Comparison of ENCODE assay signal across 21 mouse cellular contexts in genomic region chr14:56903039-56903438, GRCm38 (mm10). TPM values are rescaled to one million over a fixed set of nuclear protein-coding genes. Genes with fewer than 3 reads are reported as not detected.
DNase-seq lines count a peak whose midpoint lies in the region; ATAC-seq and TF ChIP-seq lines count a peak whose summit lies in the region.
"Had no signal": no experiment of that assay in that cellular context is flagged by ENCODE, and none has a peak within 500 bp of the region (broad histone marks: within the 10 kb centered on the region; RNA-seq: fewer than 3 reads in every experiment).

No protein-coding gene starts in this region.

- H3K36me3 ChIP-seq in liver, adult 2 months (ENCODE audit: control insufficient read depth, insufficient read depth, low read length), result peaks cover 19% of the 10 kb centered on the region
- H3K36me3 ChIP-seq in liver, embryonic 11.5 days (ENCODE audit: control insufficient read depth, insufficient read depth, low read length), result peaks cover 14% of the 10 kb centered on the region; the same call in 1 of the 2 replicates
- no peaks in the 10 kb centered on the region for H3K36me3 ChIP-seq in testis, adult 2 months (ENCODE audit: control insufficient read depth, insufficient read depth, low read length)
- H3K36me3 ChIP-seq in forebrain, embryonic 10.5 days (replicated peaks), result peaks cover 84% of the 10 kb centered on the region
- H3K36me3 ChIP-seq in neural tube, embryonic 15.5 days, result peaks cover 20% of the 10 kb centered on the region; the same call in 1 of the 2 replicates

- H3K9ac ChIP-seq in liver, adult 2 months (ENCODE audit: low read depth, low read length), result no peak overlapping the region
- no peak overlapping the region for H3K9ac ChIP-seq in liver, embryonic 11.5 days (ENCODE audit: low read depth, low read length)
- H3K9ac ChIP-seq in neural tube, embryonic 15.5 days (replicated peaks), result no peak overlapping the region
- H3K9ac ChIP-seq: embryonic facial prominence, embryonic 12.5 days; forebrain, embryonic 12.5 days; heart, embryonic 15.5 days; hindbrain, embryonic 13.5 days had no signal

- H3K4me3 ChIP-seq in liver, adult 2 months (ENCODE audit: insufficient read depth, low read depth, low read length), result no peak overlapping the region
- H3K4me3 ChIP-seq in liver, embryonic 11.5 days (ENCODE audit: low read depth, low read length), result no peak overlapping the region
- H3K4me3 ChIP-seq in testis, adult 2 months (ENCODE audit: control insufficient read depth, low read depth, low read length), result no peak overlapping the region
- no peak overlapping the region for H3K4me3 ChIP-seq in forebrain, embryonic 10.5 days
- H3K4me3 ChIP-seq in neural tube, embryonic 15.5 days (replicated peaks), result no peak overlapping the region
- H3K4me3 ChIP-seq: embryonic facial prominence, embryonic 12.5 days; forebrain, embryonic 12.5 days; heart, adult 2 months; heart, embryonic 15.5 days; hindbrain, embryonic 13.5 days had no signal

- DNase-seq in liver, adult 2 months (ENCODE audit: extremely low read depth, low read depth, low spot score), result peak; percentile 41
- DNase-seq in liver, embryonic 11.5 days (ENCODE audit: low spot score), result no peak
- DNase-seq in testis, postnatal 10 days (ENCODE audit: low spot score), result no peak
- no peak for DNase-seq in forebrain, embryonic 10.5 days (ENCODE audit: extremely low spot score, low spot score)
- DNase-seq: adrenal gland, adult 8-10 months; cerebellum, adult 11 months; cerebellum, adult 8-10 months; cerebellum, postnatal 14 days; gastrocnemius, postnatal 10 days; heart, adult 2 months; heart, postnatal 14 days had no signal

- no peak for ATAC-seq in liver, embryonic 11.5 days (replicated peaks; ENCODE audit: low FRiP score)
- peak; percentile 95 for ATAC-seq in megakaryocyte, adult 5-6 weeks (ENCODE audit: poor library complexity, severe bottlenecking)
- ATAC-seq in neural tube, embryonic 15.5 days (ENCODE audit: low FRiP score), result no peak
- ATAC-seq: forebrain, embryonic 16.5 days; hindbrain, postnatal 0 days had no signal

- peaks cover 10% of the 10 kb centered on the region for H3K4me1 ChIP-seq in liver, adult 2 months (ENCODE audit: control insufficient read depth, insufficient read depth, low read length)
- H3K4me1 ChIP-seq in liver, embryonic 11.5 days (replicated peaks; ENCODE audit: control insufficient read depth, insufficient read depth, low read length), result no peaks in the 10 kb centered on the region
- H3K4me1 ChIP-seq in testis, adult 2 months (ENCODE audit: control insufficient read depth, insufficient read depth, low read length), result no peaks in the 10 kb centered on the region
- no peaks in the 10 kb centered on the region for H3K4me1 ChIP-seq in forebrain, embryonic 10.5 days
- H3K4me1 ChIP-seq in neural tube, embryonic 15.5 days, result peaks cover 8% of the 10 kb centered on the region; the same call in 1 of the 2 replicates
- H3K4me1 ChIP-seq: embryonic facial prominence, embryonic 12.5 days; forebrain, embryonic 12.5 days had no signal

- no peak overlapping the region for H3K4me2 ChIP-seq in liver, embryonic 11.5 days
- no peak overlapping the region for H3K4me2 ChIP-seq in neural tube, embryonic 15.5 days
- H3K4me2 ChIP-seq: embryonic facial prominence, embryonic 12.5 days; forebrain, embryonic 12.5 days; heart, embryonic 11.5 days; heart, embryonic 15.5 days; hindbrain, embryonic 13.5 days had no signal

- H3K27ac ChIP-seq in liver, adult 2 months (replicated peaks; ENCODE audit: insufficient read depth, low read depth, low read length), result no peak overlapping the region
- H3K27ac ChIP-seq in liver, embryonic 11.5 days (ENCODE audit: low read depth, low read length), result no peak overlapping the region
- 0 out of 2 replicates have a peak overlapping the region, but pooled peaks have one; percentile 8 for H3K27ac ChIP-seq in testis, adult 2 months (ENCODE audit: control insufficient read depth, insufficient read depth, low read depth, low read length)
- H3K27ac ChIP-seq in forebrain, embryonic 10.5 days, result no peak overlapping the region
- no peak overlapping the region for H3K27ac ChIP-seq in neural tube, embryonic 15.5 days (replicated peaks)
- H3K27ac ChIP-seq: embryonic facial prominence, embryonic 12.5 days; forebrain, embryonic 12.5 days; heart, adult 2 months; heart, embryonic 15.5 days; hindbrain, embryonic 13.5 days; hindbrain, postnatal 0 days had no signal

- TF ChIP-seq POLR2A in liver, adult 2 months (IDR thresholded peaks at IDR 0.05; ENCODE audit: extremely low read depth, insufficient read depth, low read length), result no peak
- TF ChIP-seq POLR2A in testis, adult 2 months (IDR thresholded peaks at IDR 0.05; ENCODE audit: control insufficient read depth, low read depth, low read length), result no peak

- 44% methylated on average over 6 of the region's 6 CpGs for WGBS in liver, adult 2 months
- WGBS in liver, embryonic 11.5 days, result 82% methylated on average over 6 of the region's 6 CpGs
- WGBS in forebrain, embryonic 10.5 days, result 93% methylated on average over 6 of the region's 6 CpGs
- 93% methylated on average over 6 of the region's 6 CpGs for WGBS in neural tube, embryonic 15.5 days

- H3K9me3 ChIP-seq in liver, embryonic 11.5 days (ENCODE audit: control insufficient read depth, low read length), result no peaks in the 10 kb centered on the region
- no peaks in the 10 kb centered on the region; the same call in 1 of the 2 replicates for H3K9me3 ChIP-seq in forebrain, embryonic 10.5 days
- H3K9me3 ChIP-seq in neural tube, embryonic 15.5 days (replicated peaks), result no peaks in the 10 kb centered on the region
- H3K9me3 ChIP-seq: embryonic facial prominence, embryonic 12.5 days; forebrain, embryonic 12.5 days; heart, embryonic 15.5 days; hindbrain, embryonic 13.5 days had no signal

- no peak for TF ChIP-seq CTCF in liver, adult 2 months (IDR thresholded peaks at IDR 0.05; ENCODE audit: low read depth, low read length)
- no peak for TF ChIP-seq CTCF in testis, adult 2 months (IDR thresholded peaks at IDR 0.05; ENCODE audit: control insufficient read depth, insufficient read depth, insufficient replicate concordance, low read depth, low read length)

- peaks cover 27% of the 10 kb centered on the region; the same call in 1 of the 2 replicates for H3K79me2 ChIP-seq in liver, adult 2 months (ENCODE audit: control insufficient read depth, insufficient read depth, low read length)

- no peaks in the 10 kb centered on the region for H3K27me3 ChIP-seq in liver, adult 2 months (ENCODE audit: control insufficient read depth, insufficient read depth, low read length)
- H3K27me3 ChIP-seq in liver, embryonic 11.5 days (replicated peaks; ENCODE audit: control insufficient read depth, insufficient read depth, low read length), result no peaks in the 10 kb centered on the region
- no peaks in the 10 kb centered on the region for H3K27me3 ChIP-seq in testis, adult 2 months (ENCODE audit: control insufficient read depth, insufficient read depth, low read length)
- no peaks in the 10 kb centered on the region for H3K27me3 ChIP-seq in forebrain, embryonic 10.5 days (ENCODE audit: poor library complexity, severe bottlenecking)
- H3K27me3 ChIP-seq in neural tube, embryonic 15.5 days (replicated peaks), result no peaks in the 10 kb centered on the region
- H3K27me3 ChIP-seq: embryonic facial prominence, embryonic 12.5 days; forebrain, embryonic 12.5 days; heart, embryonic 15.5 days; hindbrain, embryonic 13.5 days had no signal

RNA-seq across cellular contexts. Expression of gene Zmym2, which starts 16.6 kb away (rescaled TPM):
- 22.9 TPM in 2 replicates for total RNA-seq in liver, adult 2 months (2014; rRNA removed)
- polyA plus RNA-seq in liver, adult 2 months (2012; rRNA removed), result 1.9 and 3.9 TPM in 2 replicates
- polyA plus RNA-seq in liver, embryonic 11.5 days (2014; fragmentation: Nextera tagmentation; extraction: Ambion mirVana), result 24.4 and 32.0 TPM in 2 replicates
- polyA plus RNA-seq in testis, adult 2 months (2012; rRNA removed), result 19.7 and 21.1 TPM in 2 replicates
- 64.4 and 69.7 TPM in 2 replicates for total RNA-seq in megakaryocyte, adult 5-6 weeks (2015)
- total RNA-seq in megakaryocyte, adult 5-6 weeks (2017), result 21.6 and 27.1 TPM in 2 replicates
- 64.4 and 70.6 TPM in 2 replicates for polyA plus RNA-seq in forebrain, embryonic 10.5 days (2016; fragmentation: Nextera tagmentation; extraction: Ambion mirVana)
- 47.3 and 47.8 TPM in 2 replicates for polyA plus RNA-seq in neural tube, embryonic 15.5 days (2015; fragmentation: Nextera tagmentation; extraction: Ambion mirVana)
